ENCODE assay signal across 8 mouse cellular contexts in the genomic region with DNA sequence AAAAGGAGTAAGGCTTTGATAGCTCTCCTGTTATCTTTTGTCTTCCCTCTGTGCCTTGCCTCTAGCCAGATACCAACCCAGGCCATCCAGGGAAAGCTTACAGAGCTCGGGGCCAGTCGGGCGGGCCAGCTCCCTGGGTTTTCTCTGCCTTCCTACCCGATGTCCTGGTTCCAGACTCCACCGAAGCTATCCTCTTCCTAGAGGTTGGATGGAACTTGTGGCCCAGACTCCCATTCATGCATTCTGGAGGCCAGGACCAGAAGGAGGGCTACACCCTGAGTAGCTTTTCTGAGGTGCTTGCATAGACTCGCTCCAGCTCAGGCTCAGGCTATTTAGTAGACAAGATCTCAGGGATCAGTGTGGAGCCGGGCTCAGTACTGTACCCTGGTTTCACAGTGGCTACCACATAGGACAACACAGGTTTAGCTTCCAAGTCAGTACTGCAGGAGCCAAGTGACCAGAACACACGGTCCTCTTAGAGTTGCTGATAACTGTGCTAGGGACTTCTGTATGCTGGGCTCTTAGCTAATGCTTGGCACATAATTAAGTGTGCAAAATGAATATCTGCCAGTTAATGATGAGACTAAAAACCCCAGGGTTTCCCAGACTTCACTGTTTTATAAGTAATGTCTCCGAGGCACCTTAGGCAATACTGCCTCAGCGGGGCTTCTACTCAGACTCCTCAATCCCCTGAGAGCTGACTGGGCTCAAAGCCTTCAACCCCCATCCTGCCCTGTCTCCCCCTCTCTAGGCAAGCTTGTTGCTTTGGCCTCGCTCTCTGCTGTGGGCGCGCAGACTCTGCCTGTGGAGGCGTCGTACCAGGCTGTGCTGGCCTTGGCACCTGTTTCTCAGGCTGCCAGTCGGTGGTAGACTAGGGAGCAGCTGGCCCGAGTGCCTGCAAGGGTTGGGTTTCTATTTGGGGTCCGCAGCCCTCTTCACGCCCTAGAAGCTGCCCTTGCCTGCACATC. TPM values are rescaled to one million over a fixed set of nuclear protein-coding genes. Genes with fewer than 3 reads are reported as not detected.
DNase-seq lines count a peak whose midpoint lies in the region; ATAC-seq and TF ChIP-seq lines count a peak whose summit lies in the region.

No protein-coding gene starts in this region.

- no peak for DNase-seq in hindbrain, embryonic 10.5 days (ENCODE audit: low spot score)
- no peak for DNase-seq in hindbrain, embryonic 11.5 days (ENCODE audit: low spot score)
- no peak for DNase-seq in G1E (ENCODE audit: low spot score)
- DNase-seq in layer of hippocampus, adult 2 months (ENCODE audit: low spot score in 2 of 2), result peak; percentile 59 to 69
- DNase-seq in spleen, adult 18-20 months, result no peak
- DNase-seq in retina, embryonic 14.5 days (ENCODE audit: low spot score), result no peak

- no peak overlapping the region for H3K4me2 ChIP-seq in hindbrain, embryonic 11.5 days (replicated peaks; ENCODE audit: low read depth, low read length)

- H3K27ac ChIP-seq in hindbrain, embryonic 10.5 days, result peak overlapping the region; percentile 51; the same call in 1 of the 2 replicates
- no peak overlapping the region for H3K27ac ChIP-seq in hindbrain, embryonic 11.5 days (ENCODE audit: low read depth, low read length)
- peak overlapping the region; percentile 93 for H3K27ac ChIP-seq in layer of hippocampus, adult 2 months

- WGBS in hindbrain, embryonic 10.5 days, result 92% methylated on average over 19 of the region's 19 CpGs
- 86% methylated on average over 19 of the region's 19 CpGs for WGBS in hindbrain, embryonic 11.5 days

- H3K4me3 ChIP-seq in hindbrain, embryonic 10.5 days, result no peak overlapping the region
- H3K4me3 ChIP-seq in hindbrain, embryonic 11.5 days (ENCODE audit: low read depth, low read length), result no peak overlapping the region
- H3K4me3 ChIP-seq in G1E (ENCODE audit: low read depth, low read length), result peak overlapping the region; percentile 51; the same call in 1 of the 2 replicates
- peak overlapping the region; percentile 4; the same call in 1 of the 2 replicates for H3K4me3 ChIP-seq in layer of hippocampus, adult 2 months

- H3K4me1 ChIP-seq in hindbrain, embryonic 10.5 days (replicated peaks), result peaks cover 26% of the 10 kb centered on the region
- no peaks in the 10 kb centered on the region for H3K4me1 ChIP-seq in hindbrain, embryonic 11.5 days (replicated peaks; ENCODE audit: control insufficient read depth, insufficient read depth, low read length)
- peaks cover 96% of the 10 kb centered on the region for H3K4me1 ChIP-seq in G1E (ENCODE audit: insufficient read depth, low read depth, low read length)

- no peak for ATAC-seq in hindbrain, embryonic 11.5 days (ENCODE audit: low FRiP score)
- no peak for ATAC-seq in G1E (ENCODE audit: extremely low read depth, insufficient number of reproducible peaks, low FRiP score, poor library complexity, severe bottlenecking)
- ATAC-seq in erythroid progenitor cell, adult 5-6 weeks (replicated peaks; ENCODE audit: low FRiP score, poor library complexity, severe bottlenecking), result peak; percentile 26; the same call in 1 of the 2 replicates
- no peak for ATAC-seq in megakaryocyte-erythroid progenitor cell, adult 5-6 weeks (replicated peaks; ENCODE audit: low FRiP score, low TSS enrichment, poor library complexity, severe bottlenecking)

- H3K36me3 ChIP-seq in hindbrain, embryonic 10.5 days, result peaks cover 95% of the 10 kb centered on the region
- peaks cover 9% of the 10 kb centered on the region for H3K36me3 ChIP-seq in hindbrain, embryonic 11.5 days (ENCODE audit: control insufficient read depth, insufficient read depth, low read length)
- peaks cover 90% of the 10 kb centered on the region for H3K36me3 ChIP-seq in G1E (replicated peaks)

- no peaks in the 10 kb centered on the region for H3K27me3 ChIP-seq in hindbrain, embryonic 10.5 days (ENCODE audit: insufficient read depth, poor library complexity, severe bottlenecking)
- H3K27me3 ChIP-seq in hindbrain, embryonic 11.5 days (ENCODE audit: control insufficient read depth, insufficient read depth, low read length), result no peaks in the 10 kb centered on the region
- no peaks in the 10 kb centered on the region for H3K27me3 ChIP-seq in G1E (ENCODE audit: insufficient read depth, low read length)

- no peaks in the 10 kb centered on the region for H3K9me3 ChIP-seq in hindbrain, embryonic 10.5 days
- H3K9me3 ChIP-seq in hindbrain, embryonic 11.5 days (ENCODE audit: control insufficient read depth, low read length), result no peaks in the 10 kb centered on the region
- no peaks in the 10 kb centered on the region for H3K9me3 ChIP-seq in G1E (replicated peaks)

- no peak overlapping the region for H3K9ac ChIP-seq in hindbrain, embryonic 11.5 days (ENCODE audit: low read depth, low read length)

- no peak for TF ChIP-seq CTCF in G1E (IDR thresholded peaks at IDR 0.05; ENCODE audit: low read depth, low read length)
- TF ChIP-seq CTCF in layer of hippocampus, adult 2 months (conservative IDR thresholded peaks at IDR 0.05), result no peak

RNA-seq across cellular contexts. Expression of a gene that starts 10.2 kb away (rescaled TPM):
- 87.8 and 103 TPM in 2 replicates for polyA plus RNA-seq in hindbrain, embryonic 10.5 days (2016; fragmentation: Nextera tagmentation; extraction: Ambion mirVana)
- polyA plus RNA-seq in hindbrain, embryonic 11.5 days (2014; fragmentation: Nextera tagmentation; extraction: Ambion mirVana), result 62.6 and 67.4 TPM in 2 replicates
- total RNA-seq in G1E (2014; fragmentation: Nextera tagmentation) (18.0 and 18.7 TPM in 2 replicates), G1E (2017) (22.0 and 23.3 TPM in 2 replicates)
- 132 and 135 TPM in 2 replicates for polyA plus RNA-seq in G1E (2012)
- total RNA-seq in erythroid progenitor cell, adult 5-6 weeks (2015; ENCODE audit: low replicate concordance), result 20.1 and 23.4 TPM in 2 replicates
- total RNA-seq in erythroid progenitor cell, adult 5-6 weeks (2017; ENCODE audit: low replicate concordance), result 17.5 and 30.7 TPM in 2 replicates
- total RNA-seq in layer of hippocampus, adult 2 months (2021), result 10 to 100 TPM; 80.2 to 82.3 TPM
- 50.0 and 60.7 TPM in 2 replicates for total RNA-seq in megakaryocyte-erythroid progenitor cell, adult 5-6 weeks (2014; fragmentation: Nextera tagmentation)
- total RNA-seq in megakaryocyte-erythroid progenitor cell, adult 5-6 weeks (2017), result 26.7 and 62.5 TPM in 2 replicates

RNA-seq across cellular contexts. Expression of a gene that starts 19.5 kb away (rescaled TPM):
- polyA plus RNA-seq in hindbrain, embryonic 10.5 days (2016; fragmentation: Nextera tagmentation; extraction: Ambion mirVana), result 0.29 and 0.37 TPM in 2 replicates
- polyA plus RNA-seq in hindbrain, embryonic 11.5 days (2014; fragmentation: Nextera tagmentation; extraction: Ambion mirVana), result 0.50 and 0.82 TPM in 2 replicates
- total RNA-seq in G1E (2014; fragmentation: Nextera tagmentation) (5.0 and 7.6 TPM in 2 replicates), G1E (2017) (2.0 and 2.4 TPM in 2 replicates)
- 14.1 and 15.4 TPM in 2 replicates for polyA plus RNA-seq in G1E (2012)
- 0.36 TPM in 1 of 2 replicates, not detected in the other for total RNA-seq in erythroid progenitor cell, adult 5-6 weeks (2015; ENCODE audit: low replicate concordance)
- total RNA-seq in erythroid progenitor cell, adult 5-6 weeks (2017; ENCODE audit: low replicate concordance), result 1.4 and 1.5 TPM in 2 replicates
- 1 to 10 TPM; 5.0 to 5.6 TPM for total RNA-seq in layer of hippocampus, adult 2 months (2021)
- 3.4 and 4.4 TPM in 2 replicates for total RNA-seq in megakaryocyte-erythroid progenitor cell, adult 5-6 weeks (2014; fragmentation: Nextera tagmentation)
- 3.1 and 3.7 TPM in 2 replicates for total RNA-seq in megakaryocyte-erythroid progenitor cell, adult 5-6 weeks (2017)

RNA-seq across cellular contexts. Expression of a gene that starts 45.2 kb away (rescaled TPM):
- polyA plus RNA-seq in hindbrain, embryonic 10.5 days (2016; fragmentation: Nextera tagmentation; extraction: Ambion mirVana), result 10.3 and 14.9 TPM in 2 replicates
- polyA plus RNA-seq in hindbrain, embryonic 11.5 days (2014; fragmentation: Nextera tagmentation; extraction: Ambion mirVana), result 7.0 and 8.1 TPM in 2 replicates
- total RNA-seq in G1E (2014; fragmentation: Nextera tagmentation), result 18.4 and 31.8 TPM in 2 replicates
- total RNA-seq in G1E (2017), result 7.0 and 9.4 TPM in 2 replicates
- polyA plus RNA-seq in G1E (2012), result 44.4 and 45.0 TPM in 2 replicates
- total RNA-seq in erythroid progenitor cell, adult 5-6 weeks (2015; ENCODE audit: low replicate concordance), result 13.8 and 18.0 TPM in 2 replicates
- 18.4 and 18.6 TPM in 2 replicates for total RNA-seq in erythroid progenitor cell, adult 5-6 weeks (2017; ENCODE audit: low replicate concordance)
- 10 to 100 TPM; 32.5 to 39.0 TPM for total RNA-seq in layer of hippocampus, adult 2 months (2021)
- total RNA-seq in megakaryocyte-erythroid progenitor cell, adult 5-6 weeks (2014; fragmentation: Nextera tagmentation), result 22.6 and 30.2 TPM in 2 replicates
- total RNA-seq in megakaryocyte-erythroid progenitor cell, adult 5-6 weeks (2017), result 5.8 and 11.8 TPM in 2 replicates

RNA-seq across cellular contexts. Expression of a gene that starts 48.1 kb away (rescaled TPM):
- polyA plus RNA-seq in hindbrain, embryonic 10.5 days (2016; fragmentation: Nextera tagmentation; extraction: Ambion mirVana), result 125 and 129 TPM in 2 replicates
- polyA plus RNA-seq in hindbrain, embryonic 11.5 days (2014; fragmentation: Nextera tagmentation; extraction: Ambion mirVana), result 43.0 and 51.3 TPM in 2 replicates
- 51.0 and 53.9 TPM in 2 replicates for total RNA-seq in G1E (2014; fragmentation: Nextera tagmentation)
- total RNA-seq in G1E (2017), result 28.8 and 30.9 TPM in 2 replicates
- polyA plus RNA-seq in G1E (2012), result 146 and 213 TPM in 2 replicates
- 5.4 and 23.9 TPM in 2 replicates for total RNA-seq in erythroid progenitor cell, adult 5-6 weeks (2015; ENCODE audit: low replicate concordance)
- 10.0 and 17.1 TPM in 2 replicates for total RNA-seq in erythroid progenitor cell, adult 5-6 weeks (2017; ENCODE audit: low replicate concordance)
- 10 to 100 TPM; 63.3 to 72.1 TPM for total RNA-seq in layer of hippocampus, adult 2 months (2021)
- total RNA-seq in megakaryocyte-erythroid progenitor cell, adult 5-6 weeks (2014; fragmentation: Nextera tagmentation), result 39.8 and 56.2 TPM in 2 replicates
- total RNA-seq in megakaryocyte-erythroid progenitor cell, adult 5-6 weeks (2017), result 17.8 and 19.8 TPM in 2 replicates

RNA-seq across cellular contexts. Expression of a gene that starts 51.0 kb away (rescaled TPM):
- 37.8 and 53.8 TPM in 2 replicates for polyA plus RNA-seq in hindbrain, embryonic 10.5 days (2016; fragmentation: Nextera tagmentation; extraction: Ambion mirVana)
- 42.1 and 46.8 TPM in 2 replicates for polyA plus RNA-seq in hindbrain, embryonic 11.5 days (2014; fragmentation: Nextera tagmentation; extraction: Ambion mirVana)
- total RNA-seq in G1E (2014; fragmentation: Nextera tagmentation), result 3.4 and 9.0 TPM in 2 replicates
- 5.6 and 6.0 TPM in 2 replicates for total RNA-seq in G1E (2017)
- 7.1 and 8.9 TPM in 2 replicates for polyA plus RNA-seq in G1E (2012)
- total RNA-seq in erythroid progenitor cell, adult 5-6 weeks (2015; ENCODE audit: low replicate concordance), result 52.6 and 79.6 TPM in 2 replicates
- 117 and 224 TPM in 2 replicates for total RNA-seq in erythroid progenitor cell, adult 5-6 weeks (2017; ENCODE audit: low replicate concordance)
- total RNA-seq in layer of hippocampus, adult 2 months (2021), result 100 to 1,000 TPM; 127 to 137 TPM
- 10.9 and 24.0 TPM in 2 replicates for total RNA-seq in megakaryocyte-erythroid progenitor cell, adult 5-6 weeks (2014; fragmentation: Nextera tagmentation)
- 8.6 and 10.3 TPM in 2 replicates for total RNA-seq in megakaryocyte-erythroid progenitor cell, adult 5-6 weeks (2017)

Comparison
In these comparisons a context has a peak if more than half of its experiments do, and no peak if none do; other contexts are left out.
1. DNase-seq: peak in layer of hippocampus, adult 2 months (2 of 2); none in hindbrain, embryonic 10.5 days (single experiment), hindbrain, embryonic 11.5 days (single experiment), G1E (single experiment), spleen, adult 18-20 months (0 of 2) and retina, embryonic 14.5 days (single experiment).
2. H3K4me3 ChIP-seq: peak in G1E (single experiment) and layer of hippocampus, adult 2 months (single experiment); none in hindbrain, embryonic 10.5 days (single experiment) and hindbrain, embryonic 11.5 days (single experiment).